Mouse (Mus musculus): ENCODE measurements around the gene Epyc. TPM values are rescaled to one million over a fixed set of nuclear protein-coding genes. Genes with fewer than 3 reads are reported as not detected.

Gene Epyc
- total RNA-seq (2021), result not detected

DNA sequence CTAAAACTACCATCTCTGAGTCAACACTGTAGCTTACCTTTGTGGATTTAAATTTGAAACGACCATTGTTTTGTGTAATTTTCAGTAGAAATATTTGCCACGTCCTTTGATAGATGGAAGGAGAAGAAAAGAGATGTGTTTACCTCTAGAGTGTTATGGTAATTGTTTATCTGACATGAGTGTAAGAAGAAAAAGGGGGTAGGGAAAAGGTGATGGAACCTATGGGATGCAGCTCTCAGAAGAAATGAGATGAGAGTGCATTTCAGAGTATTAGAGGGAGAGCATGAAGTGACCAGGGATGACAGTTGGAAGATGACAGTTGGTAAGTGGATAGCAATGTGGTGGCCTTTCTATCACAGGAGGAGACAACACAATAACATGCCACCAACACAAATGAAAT lies at the start of gene Epyc:
TSS of gene Epyc (plus strand) at position 301 of the 400 bp plus-strand sequence.
- DNase-seq, result no peak

DNA sequence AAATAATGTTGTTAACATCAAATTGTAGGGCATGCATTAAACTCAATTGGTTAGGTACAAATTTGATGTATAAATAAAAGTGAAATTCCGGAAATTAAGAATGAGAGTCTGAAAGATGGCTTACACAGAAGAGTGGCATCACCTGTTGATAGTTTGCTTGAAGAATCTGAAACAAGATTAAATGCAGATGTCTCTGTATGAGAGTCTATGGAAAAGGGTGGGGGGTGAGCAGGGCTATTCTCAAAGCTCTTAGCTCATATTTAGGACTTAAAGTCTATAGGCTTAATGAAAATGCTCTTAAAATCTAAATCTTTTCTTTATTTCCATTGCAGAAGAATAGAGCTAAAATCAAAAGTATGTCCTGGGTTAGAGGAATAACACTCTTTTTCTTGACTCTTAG lies 48.2 kb upstream of the Epyc start:
- no peak for DNase-seq

DNA sequence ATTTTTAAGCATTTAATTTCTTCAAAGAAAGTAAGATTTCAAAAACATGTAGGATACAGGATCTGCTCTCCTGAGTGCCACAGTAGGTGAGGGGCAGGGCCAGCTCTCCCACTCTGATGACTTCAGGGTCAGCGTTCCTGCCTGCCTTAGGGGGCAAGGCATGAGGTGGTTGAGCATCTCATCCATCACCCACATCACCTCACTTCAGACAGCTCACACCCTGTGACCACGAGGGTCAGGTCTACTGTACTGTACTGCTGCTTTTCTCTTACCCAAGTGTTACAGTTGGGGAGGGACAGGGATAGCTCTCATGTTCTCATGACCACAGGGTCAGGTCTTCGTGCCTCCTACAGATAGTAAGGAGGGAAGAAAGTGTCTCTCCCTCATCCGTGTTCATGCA lies 42.1 kb upstream of the Epyc start:
- DNase-seq, result no peak

DNA sequence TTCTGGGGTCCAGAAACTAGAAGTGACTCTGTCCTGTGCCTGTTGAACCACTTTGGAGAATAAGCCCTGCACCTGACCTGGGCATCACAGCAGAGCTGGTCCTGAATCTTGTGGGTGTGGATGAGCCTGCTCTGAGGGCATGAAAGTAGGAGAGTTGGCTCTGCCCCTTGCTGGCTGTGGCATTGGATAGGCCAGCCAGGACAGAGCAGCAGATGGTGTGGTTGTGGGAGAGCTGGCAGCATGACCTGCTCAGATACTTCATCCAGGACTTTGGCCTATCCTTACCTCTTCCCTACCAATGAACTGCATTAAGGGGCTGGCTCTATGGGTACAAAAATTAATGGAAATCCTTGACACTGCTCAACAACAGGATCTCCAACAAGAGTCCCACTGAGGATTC lies 40.6 kb upstream of the Epyc start:
- DNase-seq, result no peak

DNA sequence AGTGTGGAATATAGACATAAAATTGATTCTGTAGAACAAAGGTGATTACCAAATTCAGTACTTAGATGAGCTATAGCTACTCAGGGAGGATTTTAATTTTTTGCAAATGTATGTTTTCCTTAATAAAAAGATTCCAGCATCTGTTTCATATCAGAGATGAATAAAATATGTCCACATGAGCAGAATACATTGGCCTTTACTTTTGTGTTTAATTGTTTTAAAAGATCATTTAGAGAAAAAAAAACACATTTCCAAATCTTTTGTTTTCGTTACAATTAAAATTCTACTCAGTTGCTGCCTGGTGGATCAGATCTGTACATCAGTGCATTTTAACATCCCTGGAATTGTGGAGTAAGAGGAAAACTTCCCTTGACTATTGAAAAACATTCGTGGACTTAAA lies 37.3 kb upstream of the Epyc start, which contains the start of gene Kera:
TSS of gene Kera (plus strand) at position 301 of the 400 bp plus-strand sequence.
- DNase-seq, result no peak

DNA sequence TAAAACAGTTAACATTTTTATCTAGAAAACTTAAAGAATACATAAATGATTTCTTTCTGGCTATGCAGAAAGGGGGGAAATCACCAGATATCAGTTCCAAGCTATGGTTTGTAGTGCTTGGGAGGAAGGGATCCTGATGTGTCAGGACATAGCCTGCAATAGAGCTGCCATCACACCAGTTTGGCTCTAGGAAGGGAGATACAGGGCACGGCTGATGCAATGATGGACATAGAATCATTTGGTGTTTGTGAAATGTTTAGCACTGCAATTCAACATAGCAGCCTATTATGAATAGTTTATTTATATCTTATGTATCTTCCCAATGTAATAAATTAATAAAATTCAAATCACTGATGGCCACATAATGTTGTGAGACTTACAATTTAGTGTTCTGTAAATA lies 21.5 kb upstream of the Epyc start:
- DNase-seq, result no peak

DNA sequence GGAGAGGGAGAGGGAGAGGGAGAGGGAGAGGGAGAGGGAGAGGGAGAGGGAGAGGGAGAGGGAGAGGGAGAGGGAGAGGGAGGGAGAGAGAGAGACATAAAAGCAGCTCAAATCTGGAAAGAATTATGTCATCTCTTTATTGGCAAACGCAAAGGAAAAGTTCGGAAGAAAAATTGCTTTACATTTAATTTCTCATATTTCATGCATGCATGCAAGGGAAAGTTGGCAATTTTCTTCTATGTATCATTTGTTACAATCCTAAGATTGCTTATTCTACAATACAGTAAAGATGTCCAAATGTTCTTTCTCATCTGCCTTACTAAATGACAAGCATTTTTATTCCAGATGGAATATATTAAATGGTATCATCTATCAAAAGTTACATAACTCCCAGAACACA lies 19.5 kb upstream of the Epyc start:
- no peak for DNase-seq

DNA sequence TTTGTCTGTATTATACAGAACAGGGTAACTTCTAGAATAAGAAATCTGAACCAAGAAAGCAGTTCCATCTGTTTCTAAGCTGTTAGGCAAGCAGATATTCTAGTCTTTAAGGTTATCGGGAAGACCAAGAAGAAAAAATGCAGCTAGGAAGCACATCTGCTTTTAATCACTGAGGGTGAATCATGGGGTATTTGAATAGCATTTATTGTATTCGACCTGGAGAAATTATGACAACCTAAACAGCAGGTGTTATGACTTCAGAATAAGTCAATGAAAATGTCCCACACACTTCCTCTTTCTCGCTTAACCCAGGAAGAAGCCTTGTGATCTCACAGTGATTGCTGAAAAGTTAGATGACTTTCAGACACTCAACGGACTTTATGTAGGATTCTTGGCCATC lies 18.8 kb upstream of the Epyc start:
- DNase-seq, result no peak

DNA sequence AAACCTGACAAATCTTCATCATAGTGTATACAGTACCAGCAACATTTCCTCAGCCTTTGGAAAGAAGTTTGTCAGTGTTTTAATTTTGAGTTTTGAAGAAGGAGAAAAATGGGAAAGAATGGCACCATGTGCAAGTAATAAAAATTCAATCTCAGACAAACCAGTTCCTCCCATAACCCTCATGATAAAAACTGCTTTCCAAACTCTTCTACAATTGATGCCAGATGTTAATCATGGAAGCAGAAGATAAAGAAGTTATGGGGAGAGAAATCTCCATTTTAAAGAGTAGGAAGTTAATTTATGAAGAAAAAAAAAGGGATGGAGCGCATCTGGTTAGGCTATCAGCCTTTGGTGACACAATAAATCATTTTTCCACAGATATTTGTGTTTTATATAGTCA lies 17.3 kb upstream of the Epyc start:
- DNase-seq, result no peak

DNA sequence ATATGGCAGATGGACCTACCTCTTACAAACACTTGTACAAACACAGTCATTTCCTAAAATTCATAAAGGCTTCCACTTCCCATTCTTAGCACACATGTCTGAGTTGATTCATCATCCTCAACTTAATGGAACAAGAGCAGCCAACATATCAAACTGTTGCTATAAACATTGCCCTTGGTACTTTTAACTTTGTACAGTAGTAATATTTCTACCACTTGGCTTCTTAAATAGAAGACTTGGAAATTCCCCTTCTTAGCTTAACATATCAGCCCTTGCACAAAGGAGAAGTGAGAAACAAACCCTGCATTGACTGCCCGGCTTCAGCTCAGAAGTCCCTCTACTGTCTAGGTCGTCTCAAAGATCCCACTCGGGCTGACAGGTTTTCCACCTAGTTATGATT lies 12.8 kb upstream of the Epyc start:
- no peak for DNase-seq

DNA sequence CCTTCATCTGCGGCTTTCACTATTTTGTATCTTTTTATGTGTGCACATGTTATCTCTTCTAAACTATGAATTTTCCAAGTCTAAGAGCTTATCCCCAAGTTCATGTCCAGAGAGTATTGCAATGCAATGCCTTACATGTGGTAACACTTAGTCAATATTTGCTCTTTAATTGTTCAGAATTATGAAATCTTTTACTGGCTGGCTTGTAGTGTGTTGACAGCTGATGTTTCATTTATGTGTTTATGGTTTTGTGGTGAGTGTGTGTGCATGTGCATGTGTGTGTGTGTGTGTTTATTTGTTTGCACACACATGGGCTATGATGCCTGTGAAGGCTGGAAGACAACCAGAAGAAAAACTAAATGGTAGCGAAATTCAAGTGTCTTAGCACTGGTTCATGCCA lies 1.9 kb upstream of the Epyc start:
- DNase-seq, result no peak

DNA sequence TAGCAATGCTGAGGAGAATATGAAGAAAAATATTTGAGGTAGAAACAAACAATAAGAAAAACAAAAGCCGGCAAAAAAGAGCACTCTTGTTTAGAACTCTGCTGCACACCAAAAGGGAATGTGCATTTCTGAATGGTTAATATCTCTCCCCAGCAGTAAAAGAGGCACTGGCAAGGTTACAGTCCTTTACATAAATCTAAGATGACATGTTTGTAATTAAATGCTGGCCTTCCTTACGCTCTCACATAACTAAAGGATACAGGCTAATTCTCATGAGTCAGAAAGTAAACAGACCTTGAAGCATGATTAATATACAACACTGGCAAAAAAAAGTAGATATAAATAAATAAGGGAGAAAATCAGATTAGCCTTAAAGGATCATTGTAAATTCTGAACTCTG lies 6.5 kb downstream of the Epyc start:
- no peak for DNase-seq

DNA sequence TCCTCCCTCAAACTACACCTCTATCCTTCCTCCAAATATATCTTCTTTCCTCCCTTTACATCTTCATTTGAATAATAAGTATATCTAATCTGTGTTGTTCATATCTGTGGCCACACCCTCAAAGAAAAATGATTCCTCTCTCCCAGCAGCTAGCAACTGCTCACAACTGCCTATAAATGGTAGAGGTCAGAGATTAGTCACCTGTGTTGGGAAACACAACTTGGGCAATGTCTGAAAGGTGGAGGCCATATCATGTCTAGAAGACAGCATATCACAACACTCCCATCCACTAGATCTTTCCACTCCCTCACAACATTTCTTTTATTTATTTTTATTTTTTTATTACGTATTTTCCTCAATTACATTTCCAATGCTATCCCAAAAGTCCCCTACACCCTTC lies 15.6 kb downstream of the Epyc start:
- no peak for DNase-seq

DNA sequence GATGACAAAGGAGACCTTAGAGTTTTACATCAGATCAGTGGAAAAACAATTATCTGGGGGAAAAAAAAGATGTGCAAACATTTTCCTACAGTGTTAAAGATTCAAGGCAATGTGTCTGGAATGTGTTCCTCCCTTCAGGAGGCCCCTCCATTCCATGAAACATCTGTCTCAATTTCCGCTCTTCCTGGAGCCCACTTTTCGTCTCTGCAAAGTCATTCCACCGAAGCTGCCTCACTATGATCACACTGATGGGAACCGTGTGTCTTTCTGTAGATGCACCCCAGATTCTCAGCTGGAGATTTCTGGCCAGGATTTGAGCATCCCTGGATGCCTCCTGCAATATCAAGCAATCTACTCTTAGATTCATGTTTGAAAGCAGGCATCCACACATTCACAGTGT lies 24.8 kb downstream of the Epyc start:
- DNase-seq, result no peak

DNA sequence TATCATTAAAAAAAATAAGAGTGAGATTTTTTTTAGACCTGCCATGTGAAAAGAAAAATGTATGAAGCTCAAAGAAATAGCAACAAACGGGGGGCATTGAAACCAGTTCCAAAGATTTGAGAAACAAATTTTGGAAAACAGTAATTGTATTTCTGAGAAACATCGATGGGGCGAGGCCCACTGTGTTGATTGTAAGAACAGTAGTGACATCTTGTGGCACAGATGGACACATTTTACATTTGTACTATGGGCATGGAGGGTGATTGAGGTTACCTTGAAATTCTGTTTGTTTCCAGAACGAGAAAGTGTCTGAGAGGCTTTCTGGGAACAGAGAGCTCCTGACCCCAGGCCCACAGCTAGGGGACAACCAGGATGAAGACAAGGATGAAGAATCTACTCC lies 26.3 kb downstream of the Epyc start:
- no peak for DNase-seq

DNA sequence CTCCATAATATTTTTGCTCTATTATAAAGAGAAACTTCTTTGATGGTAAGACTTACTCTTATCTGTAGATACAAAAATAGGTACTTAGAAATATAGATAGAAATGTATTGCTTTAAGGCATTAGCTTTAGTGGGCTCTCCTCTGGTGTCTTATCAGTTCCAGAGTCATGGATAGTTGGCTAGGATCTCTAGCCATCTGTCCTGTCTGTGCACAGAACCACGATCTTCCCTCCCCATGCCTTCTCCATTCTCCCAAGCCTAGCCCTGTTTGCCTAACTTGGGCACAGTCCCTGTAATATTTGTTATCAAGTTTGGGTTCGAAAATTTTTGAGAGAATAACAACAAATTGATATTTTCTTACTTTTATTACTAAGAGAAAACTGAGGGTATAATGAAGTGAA lies 29.4 kb downstream of the Epyc start:
- no peak for DNase-seq

DNA sequence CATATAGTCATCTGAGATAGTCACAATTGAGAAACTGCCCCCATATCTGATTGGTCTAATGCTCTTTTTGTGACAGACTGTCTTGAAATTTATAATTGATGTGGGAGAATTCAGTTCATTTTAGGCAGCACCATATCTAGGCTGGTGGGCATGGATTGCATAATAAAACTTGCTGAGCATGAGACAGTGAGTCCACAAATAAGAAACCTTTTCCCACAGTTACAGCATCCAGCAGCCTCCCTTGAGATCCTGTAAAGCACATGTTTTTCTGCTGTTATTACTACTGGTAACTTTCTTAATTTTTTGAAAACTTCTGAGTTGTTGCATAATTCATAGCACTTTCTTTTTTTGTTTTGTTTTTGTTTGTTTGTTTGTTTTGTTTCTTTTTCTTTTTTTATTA lies 39.1 kb downstream of the Epyc start:
- no peak for DNase-seq

DNA sequence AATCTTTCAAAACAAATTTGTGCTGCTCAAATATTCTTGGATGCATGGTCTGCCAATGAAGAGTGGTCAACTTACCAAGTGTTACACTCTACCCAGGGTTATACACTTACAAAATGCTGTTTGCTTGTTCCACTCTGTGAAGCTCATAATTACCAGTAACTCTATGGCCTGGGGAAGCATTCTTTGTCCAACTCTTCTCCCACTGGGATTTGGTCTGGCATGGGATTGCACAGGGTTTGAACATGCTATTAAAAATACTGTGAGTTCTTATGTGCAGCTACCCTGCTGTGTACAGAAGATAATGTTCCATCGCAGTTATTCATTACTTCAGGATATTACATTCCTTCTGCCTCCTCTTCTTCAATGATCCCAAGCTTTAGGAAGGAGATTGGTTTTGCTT lies 43.3 kb downstream of the Epyc start:
- no peak for DNase-seq

DNA sequence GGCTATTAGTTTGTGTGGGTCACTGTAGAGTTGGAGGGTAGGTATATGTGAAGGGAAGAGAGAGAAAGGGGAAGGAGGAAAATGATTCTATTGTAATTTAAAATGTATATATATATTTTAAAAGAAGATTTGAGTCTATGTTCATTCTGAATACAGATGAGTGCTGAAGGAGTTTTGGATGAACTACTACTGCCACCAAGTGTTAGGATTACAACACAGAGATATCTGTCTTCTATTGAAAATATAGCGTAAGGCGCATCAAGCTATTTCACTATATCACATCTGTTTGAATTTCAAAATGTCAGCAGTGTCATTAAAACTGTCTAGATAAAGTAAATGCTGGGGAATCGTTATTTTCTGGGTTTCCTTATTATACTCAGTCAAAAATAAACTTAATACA lies 45.6 kb downstream of the Epyc start:
- no peak for DNase-seq

DNA sequence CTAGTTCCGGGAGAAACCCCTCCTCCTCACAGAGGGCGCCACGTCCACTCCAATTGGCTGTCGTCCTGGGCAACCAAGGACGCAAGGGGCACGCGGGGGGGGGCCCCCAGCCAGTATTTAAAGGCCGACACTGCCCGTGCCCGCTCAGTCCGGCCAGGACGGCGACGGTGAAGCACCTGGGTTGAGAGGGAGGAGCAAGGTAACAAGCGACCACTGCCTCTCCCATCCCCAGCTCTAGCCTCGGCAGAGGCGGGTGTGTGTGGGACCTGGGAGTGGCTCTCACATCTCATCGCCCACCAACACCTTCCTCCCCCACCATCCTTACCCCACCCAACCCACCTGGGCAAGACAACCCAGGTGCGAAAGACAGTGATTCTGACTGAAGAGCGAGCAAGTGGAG lies 49.0 kb downstream of the Epyc start, which contains the start of gene Ccer1:
TSS of gene Ccer1 (plus strand) at position 147 of the 400 bp plus-strand sequence.
- no peak for DNase-seq

DNA sequence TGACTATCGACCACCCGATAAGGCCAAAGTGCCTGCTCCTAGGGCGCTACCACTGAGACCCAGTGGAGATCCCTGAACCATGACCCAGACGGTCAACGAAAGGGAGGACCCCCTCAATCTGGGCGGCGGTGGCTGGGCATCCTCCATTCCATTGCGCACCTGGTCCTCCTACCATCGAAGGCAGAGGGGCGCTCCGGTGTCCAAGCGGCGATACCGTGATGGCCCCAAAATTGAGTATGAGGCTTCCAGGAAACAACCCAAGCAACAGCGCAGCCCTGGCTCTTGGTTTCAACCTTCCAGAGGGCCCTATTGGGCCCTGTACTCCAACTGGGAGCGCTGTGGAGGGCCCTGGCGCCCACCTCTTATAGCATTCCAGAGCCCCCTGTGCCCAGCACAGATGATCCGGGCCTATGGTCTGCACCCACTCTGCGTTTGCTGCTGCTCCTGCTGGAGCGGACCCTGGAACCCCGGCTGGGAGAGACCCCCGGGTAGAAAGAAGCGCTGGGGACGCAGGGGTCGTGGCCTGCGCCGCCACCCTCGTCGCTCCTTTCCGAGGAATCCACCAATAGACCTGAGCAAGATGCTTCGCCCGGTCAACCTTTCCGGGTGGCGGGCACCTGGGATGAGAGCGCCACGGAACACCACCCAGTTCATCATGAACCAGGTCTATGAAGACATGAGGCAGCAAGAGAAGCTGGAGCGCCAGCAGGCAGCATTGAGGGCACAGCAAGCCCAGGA lies 49.7 kb downstream of the Epyc start:
- no peak for DNase-seq

DNA sequence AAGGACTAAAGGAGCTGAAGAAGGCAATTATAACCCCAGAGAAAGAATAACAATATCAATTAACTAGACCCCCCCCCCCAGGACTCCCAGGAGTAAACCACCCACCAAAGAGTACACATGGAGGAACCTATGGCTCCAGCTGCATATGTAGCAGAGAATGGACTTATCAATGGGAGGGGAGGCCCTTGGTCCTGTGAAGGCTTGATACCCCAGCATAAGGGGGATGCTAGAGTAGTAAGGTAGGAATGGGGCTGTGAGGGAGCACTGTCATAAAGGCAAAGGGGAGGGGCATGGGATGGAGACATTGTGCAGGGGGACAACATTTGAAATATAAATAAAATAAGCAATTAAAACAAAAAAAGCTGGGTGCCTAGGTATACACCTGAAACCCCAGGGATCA lies 58.5 kb downstream of the Epyc start:
- no peak for DNase-seq

DNA sequence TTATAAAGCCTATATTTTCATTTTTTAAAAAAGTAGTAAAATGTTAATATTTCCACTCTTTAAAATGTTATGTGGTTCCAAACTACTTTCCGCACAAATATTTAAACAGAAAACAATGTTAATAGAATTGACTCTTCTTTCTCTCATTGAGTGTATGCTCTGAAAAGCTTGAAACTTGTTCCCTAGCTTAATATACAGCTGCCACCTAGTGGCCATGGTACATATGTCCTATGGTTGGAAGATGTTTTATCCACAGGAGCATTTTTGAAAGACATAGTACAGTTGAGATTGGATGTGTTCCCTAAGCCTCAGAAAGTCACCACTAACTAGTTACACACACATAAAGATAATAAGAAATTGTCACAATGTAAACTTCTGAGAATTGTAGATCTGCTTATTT lies 60.7 kb downstream of the Epyc start:
- DNase-seq, result no peak

DNA sequence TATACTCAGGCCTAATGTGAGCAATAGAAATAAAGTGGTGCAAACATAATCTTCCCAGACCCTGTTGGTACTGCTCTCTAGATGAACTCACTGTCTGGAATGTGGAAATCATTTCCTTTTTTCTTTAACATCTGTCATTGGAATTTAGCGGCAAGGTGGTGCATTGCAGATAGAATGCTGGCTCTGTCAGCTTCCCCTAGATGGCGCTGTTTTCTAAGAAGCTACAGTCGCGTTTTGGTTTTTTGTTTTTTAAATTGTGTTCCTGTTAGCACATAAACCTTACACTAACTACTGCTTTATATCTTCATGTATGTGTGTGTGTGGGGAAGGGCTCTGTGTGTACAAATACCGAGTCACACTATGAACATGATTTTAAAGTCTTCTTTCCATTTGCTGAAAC lies 68.8 kb downstream of the Epyc start:
- no peak for DNase-seq

DNA sequence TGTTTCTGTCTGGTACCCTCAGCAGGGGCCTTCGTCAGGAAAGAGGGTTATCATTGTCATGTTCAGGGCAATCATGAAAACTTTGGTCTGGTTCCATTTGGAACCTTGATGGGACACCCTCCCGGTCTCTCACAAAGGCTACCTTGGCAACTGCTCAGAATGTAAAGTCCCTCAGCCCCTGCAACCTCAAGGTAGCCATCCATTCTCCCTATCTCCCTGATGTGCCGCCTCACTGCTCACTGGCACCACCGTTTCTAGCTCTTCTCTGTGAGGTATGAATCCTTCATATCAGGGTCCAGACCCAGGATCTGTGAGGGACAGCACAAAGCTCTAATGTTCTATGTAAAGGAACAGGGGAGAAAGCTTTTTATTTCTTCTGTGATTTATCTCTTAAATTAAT lies 70.7 kb downstream of the Epyc start:
- no peak for DNase-seq

Measured in layer of hippocampus, postnatal 36 days (tissue).